Mouse (Mus musculus): ENCODE measurements around the gene Faap20.

GRCm38 (mm10) chr4:155277963-155278362 lies 28.4 kb downstream of the Faap20 start:
- no peak for TF ChIP-seq CTCF (IDR thresholded peaks at IDR 0.05; ENCODE audit: low read depth)
- TF ChIP-seq EP300 (optimal IDR thresholded peaks at IDR 0.05) = no peak

Measured in stomach, postnatal 0 days (tissue).